Mouse (Mus musculus) forebrain, embryonic 15.5 days (tissue): ENCODE results near the gene Foxk1. TPM values are rescaled to one million over a fixed set of nuclear protein-coding genes. Genes with fewer than 3 reads are reported as not detected.
A peak's percentile ranks its signal among the peaks of the same experiment; 100 is the strongest.

Experiments
- ATAC-seq: fragments of 200-750 bp; cut with Nextera tagmentation; replicated peaks from 2 replicates; pipeline ENCODE4 v1.8.0; 2017; ENCODE audit warnings: mild to moderate bottlenecking, moderate TSS enrichment, moderate library complexity
- H3K27ac ChIP-seq: fragments of 300-500 bp; sonication (generic); replicated peaks from 2 replicates; pipeline ENCODE4 v1.5.1; 2015; ENCODE audit warnings: mild to moderate bottlenecking, inconsistent platforms
- H3K27me3 ChIP-seq: fragments of 300-500 bp; sonication (generic); 2 replicates; pipeline ENCODE4 v1.6.1; 2015; ENCODE audit warnings: inconsistent platforms
- H3K36me3 ChIP-seq: fragments of 300-500 bp; sonication (generic); 2 replicates; pipeline ENCODE4 v1.6.1; 2015; ENCODE audit warnings: mild to moderate bottlenecking, inconsistent platforms
- H3K4me1 ChIP-seq: fragments of 300-500 bp; sonication (generic); 2 replicates; pipeline ENCODE4 v1.6.1; 2015; ENCODE audit warnings: inconsistent platforms
- H3K4me2 ChIP-seq: fragments of 300-500 bp; sonication (generic); replicated peaks from 2 replicates; pipeline ENCODE4 v1.6.1; 2015; ENCODE audit warnings: mild to moderate bottlenecking, inconsistent platforms
- H3K4me3 ChIP-seq: fragments of 300-500 bp; sonication (generic); 2 replicates; pipeline ENCODE4 v1.5.1; 2015; ENCODE audit warnings: mild to moderate bottlenecking, inconsistent platforms
- H3K9ac ChIP-seq: fragments of 300-500 bp; sonication (generic); replicated peaks from 2 replicates; pipeline ENCODE4 v1.6.1; 2015; ENCODE audit warnings: mild to moderate bottlenecking, inconsistent platforms
- H3K9me3 ChIP-seq: fragments of 300-500 bp; sonication (generic); 2 replicates; pipeline ENCODE4 v1.6.1; 2016; ENCODE audit warnings: inconsistent platforms
- WGBS: fragments of 180-500 bp; shearing (Covaris S2); methylation state at CpG from one replicate; pipeline ENCODE4 v1.1.7; 2015; ENCODE audit warnings: mixed read lengths; 5-methylcytosine and 5-hydroxymethylcytosine counted together
- polyA plus RNA-seq: library from polyadenylated mRNA; unstranded; fragments of >200 nt; fragmentation: Nextera tagmentation; extraction: Ambion mirVana; gene quantifications from 2 replicates; pipeline ENCODE4 v1.2.1, GENCODE M21; 2015

Foxk1 gene
- polyA plus RNA-seq, 1 experiment from 2014 or later = 3.9 TPM

- no peak for ATAC-seq
- no peak overlapping the region for H3K9ac ChIP-seq
- H3K36me3 ChIP-seq = 0 out of 2 replicates have a peak, but pooled peaks cover 2% of the 10 kb centered on the region
- H3K4me2 ChIP-seq = no peak overlapping the region
- no peaks in the 10 kb centered on the region for H3K27me3 ChIP-seq
- H3K4me1 ChIP-seq = peaks cover 8% of the 10 kb centered on the region
- 95% methylated on average over 12 of the region's 12 CpGs for WGBS
- no peak overlapping the region for H3K4me3 ChIP-seq
- no peaks in the 10 kb centered on the region for H3K9me3 ChIP-seq
- H3K27ac ChIP-seq = no peak overlapping the region
Observed at GRCm38 (mm10) chr5:142477346-142477745, 76.0 kb downstream of the Foxk1 start.

- 76% methylated on average over 5 of the region's 5 CpGs for WGBS
- Histone ChIP-seq H3K4me2 (no peak overlapping the region), H3K4me1 (peaks cover 8% of the 10 kb centered on the region), H3K36me3 (no peaks in the 10 kb centered on the region), H3K27ac (no peak overlapping the region), H3K9me3 (no peaks in the 10 kb centered on the region), H3K9ac (no peak overlapping the region), H3K4me3 (no peak overlapping the region), H3K27me3 (no peaks in the 10 kb centered on the region)
- ATAC-seq = no peak
Observed at GRCm38 (mm10) chr5:142477866-142478615, 76.7 kb downstream of the Foxk1 start.

GRCm38 (mm10) chr5:142478829-142479435 is 77.6 kb downstream of the Foxk1 start:
- 29% methylated on average over 17 of the region's 17 CpGs for WGBS
- no peaks in the 10 kb centered on the region for H3K27me3 ChIP-seq
- H3K9ac ChIP-seq = no peak overlapping the region
- H3K9me3 ChIP-seq = no peaks in the 10 kb centered on the region
- ATAC-seq = peak; percentile 42
- H3K27ac ChIP-seq = peak overlapping the region; percentile 46; the same call in 1 of the 2 replicates
- peaks cover 8% of the 10 kb centered on the region for H3K4me1 ChIP-seq
- H3K4me2 ChIP-seq = peak overlapping the region; percentile 26; the same call in 1 of the 2 replicates
- no peaks in the 10 kb centered on the region for H3K36me3 ChIP-seq
- no peak overlapping the region for H3K4me3 ChIP-seq

GRCm38 (mm10) chr5:142482512-142482911 is 81.2 kb downstream of the Foxk1 start:
- Histone ChIP-seq H3K9me3 (no peaks in the 10 kb centered on the region), H3K36me3 (no peaks in the 10 kb centered on the region), H3K27ac (no peak overlapping the region), H3K4me3 (no peak overlapping the region), H3K27me3 (no peaks in the 10 kb centered on the region), H3K4me2 (no peak overlapping the region), H3K9ac (no peak overlapping the region), H3K4me1 (peaks cover 8% of the 10 kb centered on the region)
- ATAC-seq = no peak
- 62% methylated on average over 2 of the region's 2 CpGs for WGBS

GRCm38 (mm10) chr5:142483581-142483980 is 82.3 kb downstream of the Foxk1 start:
- H3K4me2 ChIP-seq = no peak overlapping the region
- H3K9me3 ChIP-seq = no peaks in the 10 kb centered on the region
- ATAC-seq = no peak
- H3K27me3 ChIP-seq = no peaks in the 10 kb centered on the region
- no peak overlapping the region for H3K9ac ChIP-seq
- H3K4me1 ChIP-seq = peaks cover 8% of the 10 kb centered on the region
- WGBS = 93% methylated on average over 5 of the region's 5 CpGs
- H3K4me3 ChIP-seq = no peak overlapping the region
- H3K36me3 ChIP-seq = no peaks in the 10 kb centered on the region
- H3K27ac ChIP-seq = no peak overlapping the region

- ATAC-seq = no peak
- Histone ChIP-seq H3K4me3 (no peak overlapping the region), H3K36me3 (no peaks in the 10 kb centered on the region), H3K4me1 (no peaks in the 10 kb centered on the region), H3K9ac (no peak overlapping the region), H3K9me3 (no peaks in the 10 kb centered on the region), H3K27me3 (no peaks in the 10 kb centered on the region), H3K4me2 (no peak overlapping the region), H3K27ac (no peak overlapping the region)
- WGBS = 70% methylated on average over 9 of the region's 9 CpGs
Observed at GRCm38 (mm10) chr5:142486654-142487053, 85.4 kb downstream of the Foxk1 start.

- no peak for ATAC-seq
Observed at GRCm38 (mm10) chr5:142489955-142490707, 88.8 kb downstream of the Foxk1 start.

GRCm38 (mm10) chr5:142493307-142493706 is 92.0 kb downstream of the Foxk1 start:
- no peak overlapping the region for H3K9ac ChIP-seq
- no peaks in the 10 kb centered on the region for H3K36me3 ChIP-seq
- H3K27ac ChIP-seq = no peak overlapping the region
- ATAC-seq = no peak
- no peaks in the 10 kb centered on the region for H3K4me1 ChIP-seq
- H3K27me3 ChIP-seq = no peaks in the 10 kb centered on the region
- H3K9me3 ChIP-seq = no peaks in the 10 kb centered on the region
- no peak overlapping the region for H3K4me3 ChIP-seq
- 85% methylated on average over 3 of the region's 3 CpGs for WGBS
- no peak overlapping the region for H3K4me2 ChIP-seq

More at GRCm38 (mm10) chr5:142489955-142490707, 88.8 kb downstream of the Foxk1 start:
- no peaks in the 10 kb centered on the region for H3K4me1 ChIP-seq
- H3K4me2 ChIP-seq = no peak overlapping the region
- H3K27me3 ChIP-seq = no peaks in the 10 kb centered on the region
- H3K9me3 ChIP-seq = no peaks in the 10 kb centered on the region
- whole genome bisulfite sequencing = 74% methylated on average over 9 of the region's 9 CpGs
- H3K36me3 ChIP-seq = no peaks in the 10 kb centered on the region
- no peak overlapping the region for H3K4me3 ChIP-seq
- H3K9ac ChIP-seq = no peak overlapping the region
- no peak overlapping the region for H3K27ac ChIP-seq

GRCm38 (mm10) chr5:142495321-142496096 is 94.2 kb downstream of the Foxk1 start:
- Histone ChIP-seq H3K36me3 (no peaks in the 10 kb centered on the region), H3K27ac (no peak overlapping the region), H3K4me1 (no peaks in the 10 kb centered on the region), H3K4me3 (no peak overlapping the region), H3K9me3 (no peaks in the 10 kb centered on the region), H3K9ac (no peak overlapping the region), H3K4me2 (no peak overlapping the region), H3K27me3 (no peaks in the 10 kb centered on the region)
- WGBS = 50% methylated on average over 14 of the region's 14 CpGs
- ATAC-seq = no peak

GRCm38 (mm10) chr5:142498964-142499363 is 97.7 kb downstream of the Foxk1 start:
- Histone ChIP-seq H3K4me2 (no peak overlapping the region), H3K4me1 (no peaks in the 10 kb centered on the region), H3K27ac (no peak overlapping the region), H3K9me3 (no peaks in the 10 kb centered on the region), H3K4me3 (no peak overlapping the region), H3K9ac (no peak overlapping the region), H3K27me3 (no peaks in the 10 kb centered on the region), H3K36me3 (no peaks in the 10 kb centered on the region)
- WGBS = 23% methylated on average over 3 of the region's 3 CpGs
- ATAC-seq = no peak

GRCm38 (mm10) chr5:142500918-142501317 is 99.6 kb downstream of the Foxk1 start:
- no peaks in the 10 kb centered on the region for H3K9me3 ChIP-seq
- no peaks in the 10 kb centered on the region for H3K4me1 ChIP-seq
- H3K27ac ChIP-seq = no peak overlapping the region
- H3K4me3 ChIP-seq = no peak overlapping the region
- 81% methylated on average over 10 of the region's 10 CpGs for WGBS
- no peaks in the 10 kb centered on the region for H3K36me3 ChIP-seq
- no peak overlapping the region for H3K4me2 ChIP-seq
- ATAC-seq = no peak
- no peak overlapping the region for H3K9ac ChIP-seq
- no peaks in the 10 kb centered on the region for H3K27me3 ChIP-seq
